ENCODE assay signal across 14 mouse cellular contexts in genomic region chr6:115880751-115881150, GRCm38 (mm10). TPM values are rescaled to one million over a fixed set of nuclear protein-coding genes. Genes with fewer than 3 reads are reported as not detected.
DNase-seq lines count a peak whose midpoint lies in the region; ATAC-seq and TF ChIP-seq lines count a peak whose summit lies in the region.
"Had no signal": no experiment of that assay in that cellular context is flagged by ENCODE, and none has a peak within 500 bp of the region (broad histone marks: within the 10 kb centered on the region; RNA-seq: fewer than 3 reads in every experiment).

No protein-coding gene starts in this region.

- H3K9ac ChIP-seq in heart, embryonic 15.5 days: no peak overlapping the region
- H3K9ac ChIP-seq in midbrain, embryonic 16.5 days (ENCODE audit: low read depth, low read length): no peak overlapping the region
- H3K9ac ChIP-seq: embryonic facial prominence, embryonic 13.5 days; limb, embryonic 13.5 days had no signal

- no peaks in the 10 kb centered on the region for H3K9me3 ChIP-seq in heart, embryonic 15.5 days (replicated peaks)
- H3K9me3 ChIP-seq in midbrain, embryonic 16.5 days (replicated peaks; ENCODE audit: control insufficient read depth, low read length, poor library complexity, severe bottlenecking): no peaks in the 10 kb centered on the region
- H3K9me3 ChIP-seq: embryonic facial prominence, embryonic 13.5 days; limb, embryonic 13.5 days had no signal

- no peak for TF ChIP-seq CTCF in gastrocnemius, adult 2 months (IDR thresholded peaks at IDR 0.05)

- intact Hi-C loops in gastrocnemius, adult 2 months (cut with DNase I): no loop called here

- no peak overlapping the region for H3K4me3 ChIP-seq in gastrocnemius, adult 2 months
- H3K4me3 ChIP-seq in heart, embryonic 15.5 days: no peak overlapping the region
- H3K4me3 ChIP-seq in midbrain, embryonic 16.5 days (ENCODE audit: low read depth, low read length): no peak overlapping the region
- H3K4me3 ChIP-seq: embryonic facial prominence, embryonic 13.5 days; layer of hippocampus, adult 2 months; limb, embryonic 13.5 days had no signal

- H3K36me3 ChIP-seq in heart, embryonic 15.5 days: no peaks in the 10 kb centered on the region
- peaks cover 14% of the 10 kb centered on the region for H3K36me3 ChIP-seq in midbrain, embryonic 16.5 days (ENCODE audit: control insufficient read depth, insufficient read depth, low read length)

- 50% methylated on average over 8 of the region's 8 CpGs for WGBS in heart, embryonic 15.5 days
- WGBS in midbrain, embryonic 16.5 days: 92% methylated on average over 8 of the region's 8 CpGs

- ATAC-seq in heart, embryonic 15.5 days (replicated peaks; ENCODE audit: insufficient number of reproducible peaks, insufficient read depth, low FRiP score, low read depth): peak; percentile 37; the same call in 1 of the 2 replicates
- no peak for ATAC-seq in midbrain, embryonic 16.5 days
- ATAC-seq: forebrain, embryonic 16.5 days had no signal

- H3K27me3 ChIP-seq in heart, embryonic 15.5 days: no peaks in the 10 kb centered on the region
- no peaks in the 10 kb centered on the region for H3K27me3 ChIP-seq in midbrain, embryonic 16.5 days (ENCODE audit: control insufficient read depth, insufficient read depth, low read depth, low read length)
- H3K27me3 ChIP-seq: embryonic facial prominence, embryonic 13.5 days; limb, embryonic 13.5 days had no signal

- H3K27ac ChIP-seq in gastrocnemius, adult 2 months: peak overlapping the region; percentile 56
- peak overlapping the region; percentile 59 for H3K27ac ChIP-seq in heart, embryonic 15.5 days
- H3K27ac ChIP-seq in midbrain, embryonic 16.5 days (ENCODE audit: low read length): no peak overlapping the region
- H3K27ac ChIP-seq: embryonic facial prominence, embryonic 13.5 days; layer of hippocampus, adult 2 months; limb, embryonic 13.5 days had no signal

- H3K4me2 ChIP-seq in heart, embryonic 15.5 days: no peak overlapping the region
- no peak overlapping the region for H3K4me2 ChIP-seq in midbrain, embryonic 16.5 days (ENCODE audit: low read length)
- H3K4me2 ChIP-seq: embryonic facial prominence, embryonic 13.5 days; limb, embryonic 13.5 days had no signal

- no peak for DNase-seq in gastrocnemius, adult 2 months
- DNase-seq in gastrocnemius, adult 18-20 months (ENCODE audit: low spot score): no peak
- DNase-seq in 416B (ENCODE audit: low read depth): peak; percentile 17
- DNase-seq in kidney, postnatal 36 days: peak; percentile 41 to 71
- DNase-seq in layer of hippocampus, adult 9-10 months (ENCODE audit: low spot score): no peak
- DNase-seq in urinary bladder, postnatal 4 days (ENCODE audit: low spot score in 2 of 2): no peak
- DNase-seq: cerebellum, adult 9-10 months had no signal

- peaks cover 13% of the 10 kb centered on the region for H3K4me1 ChIP-seq in heart, embryonic 15.5 days (replicated peaks)
- no peaks in the 10 kb centered on the region for H3K4me1 ChIP-seq in midbrain, embryonic 16.5 days (ENCODE audit: control insufficient read depth, insufficient read depth, low read length)
- H3K4me1 ChIP-seq: limb, embryonic 13.5 days had no signal

RNA-seq across cellular contexts. Expression of gene Ift122, which starts 27.5 kb away (rescaled TPM):
- total RNA-seq in gastrocnemius, adult 2 months (2021): 1 to 10 TPM; 4.9 to 5.1 TPM
- 1 to 10 TPM; 3.9 to 4.2 TPM for total RNA-seq in gastrocnemius, adult 18-20 months (2021)
- 18.4 and 24.2 TPM in 2 replicates for polyA plus RNA-seq in heart, embryonic 15.5 days (2015; fragmentation: Nextera tagmentation; extraction: Ambion mirVana)
- polyA plus RNA-seq in midbrain, embryonic 16.5 days (2015; fragmentation: Nextera tagmentation; extraction: Ambion mirVana): 35.2 and 36.8 TPM in 2 replicates

RNA-seq across cellular contexts. Expression of gene Mbd4, which starts 27.6 kb away (rescaled TPM):
- total RNA-seq in gastrocnemius, adult 2 months (2021): under 1 TPM; 0.75 to 0.77 TPM
- total RNA-seq in gastrocnemius, adult 18-20 months (2021): under 1 TPM; 0.83 to 0.94 TPM
- 9.2 and 11.3 TPM in 2 replicates for polyA plus RNA-seq in heart, embryonic 15.5 days (2015; fragmentation: Nextera tagmentation; extraction: Ambion mirVana)
- 8.9 and 10.1 TPM in 2 replicates for polyA plus RNA-seq in midbrain, embryonic 16.5 days (2015; fragmentation: Nextera tagmentation; extraction: Ambion mirVana)

RNA-seq across cellular contexts. Expression of gene Efcab12, which starts 42.5 kb away (rescaled TPM):
- total RNA-seq in gastrocnemius, adult 2 months (2021): not detected
- total RNA-seq in gastrocnemius, adult 18-20 months (2021): under 1 TPM in 1 of 2 experiments, not detected in 1; 0.14 TPM
- 0.29 and 0.53 TPM in 2 replicates for polyA plus RNA-seq in heart, embryonic 15.5 days (2015; fragmentation: Nextera tagmentation; extraction: Ambion mirVana)
- 3.1 and 3.2 TPM in 2 replicates for polyA plus RNA-seq in midbrain, embryonic 16.5 days (2015; fragmentation: Nextera tagmentation; extraction: Ambion mirVana)
- total RNA-seq: hematopoietic stem cell, adult 5-6 weeks had no signal

RNA-seq across cellular contexts. Expression of gene Rho, which starts 50.8 kb away (rescaled TPM):
- total RNA-seq in gastrocnemius, adult 2 months (2021): under 1 TPM in 1 of 2 experiments, not detected in 1; 0.06 TPM
- total RNA-seq in gastrocnemius, adult 18-20 months (2021): under 1 TPM in 1 of 2 experiments, not detected in 1; 0.05 TPM
- not detected in 2 replicates for polyA plus RNA-seq in heart, embryonic 15.5 days (2015; fragmentation: Nextera tagmentation; extraction: Ambion mirVana)
- polyA plus RNA-seq in midbrain, embryonic 16.5 days (2015; fragmentation: Nextera tagmentation; extraction: Ambion mirVana): 0.14 and 0.36 TPM in 2 replicates

Comparison
In these comparisons a context has a peak if more than half of its experiments do, and no peak if none do; other contexts are left out.
1. DNase-seq: peak in 416B (single experiment) and kidney, postnatal 36 days (2 of 2); none in gastrocnemius, adult 2 months (single experiment), gastrocnemius, adult 18-20 months (single experiment), layer of hippocampus, adult 9-10 months (single experiment) and urinary bladder, postnatal 4 days (0 of 2).